In genomic region chr3:53031586-53031985, GRCm38 (mm10) we compare ENCODE assay signal across 18 mouse cellular contexts. TPM values are rescaled to one million over a fixed set of nuclear protein-coding genes. Genes with fewer than 3 reads are reported as not detected.
"Had no signal": no experiment of that assay in that cellular context is flagged by ENCODE, and none has a peak within 500 bp of the region (broad histone marks: within the 10 kb centered on the region; RNA-seq: fewer than 3 reads in every experiment).

No protein-coding gene starts in this region.

- H3K27me3 ChIP-seq: neural tube, embryonic 13.5 days; neural tube, embryonic 15.5 days had no signal

- H3K4me3 ChIP-seq: midbrain, embryonic 10.5 days; midbrain, embryonic 12.5 days; myocyte; neural tube, embryonic 13.5 days; neural tube, embryonic 15.5 days had no signal

- H3K36me3 ChIP-seq: midbrain, embryonic 10.5 days; midbrain, embryonic 12.5 days; neural tube, embryonic 13.5 days; neural tube, embryonic 15.5 days had no signal

- DNase-seq: lung, adult 18-20 months; lung, embryonic 14.5 days; lung, postnatal 10 days; lung, postnatal 4 days; midbrain, embryonic 14.5 days; retina, postnatal 1 day; right cerebral cortex, adult 18-20 months; right cerebral cortex, postnatal 25 days; right cerebral cortex, postnatal 4 days; spleen, adult 18-20 months; thymus, postnatal 14 days; thymus, postnatal 36 days had no signal

- H3K9me3 ChIP-seq: midbrain, embryonic 10.5 days; midbrain, embryonic 12.5 days; neural tube, embryonic 13.5 days; neural tube, embryonic 15.5 days had no signal

- H3K27ac ChIP-seq: midbrain, embryonic 10.5 days; midbrain, embryonic 12.5 days; neural tube, embryonic 13.5 days; neural tube, embryonic 15.5 days had no signal

- H3K4me1 ChIP-seq: midbrain, embryonic 12.5 days; neural tube, embryonic 13.5 days; neural tube, embryonic 15.5 days had no signal

RNA-seq across cellular contexts. Expression of gene Lhfp, which starts 9.7 kb away (rescaled TPM):
- total RNA-seq: megakaryocyte-erythroid progenitor cell, adult 5-6 weeks had no signal
